Mouse (Mus musculus) hindbrain, embryonic 11.5 days (tissue): Measurements from ENCODE around the gene Mob3b. TPM values are rescaled to one million over a fixed set of nuclear protein-coding genes. Genes with fewer than 3 reads are reported as not detected.
"Not testable (repeated sequence)": the region's sequence is repeated elsewhere in the genome, so short reads cannot be mapped to it uniquely, and the experiment has no call there.

ENCODE experiments used
- ATAC-seq: fragments of 200-750 bp; cut with Nextera tagmentation; 2 replicates; pipeline ENCODE4 v1.8.0; 2017; ENCODE audit warnings: mild to moderate bottlenecking, moderate TSS enrichment, moderate library complexity; ENCODE audit not compliant: low FRiP score
- DNase-seq: peaks from one replicate; pipeline ENCODE4 v3.0.0-alpha.2; 2015; ENCODE audit warnings: low spot score
- H3K27ac ChIP-seq: fragments of 300-500 bp; sonication (generic); 2 replicates; pipeline ENCODE4 v1.5.1; 2014; ENCODE audit warnings: mild to moderate bottlenecking, low read depth, low read length
- H3K27me3 ChIP-seq: fragments of 300-500 bp; sonication (generic); 2 replicates; pipeline ENCODE4 v1.6.1; 2014; ENCODE audit warnings: mild to moderate bottlenecking, low read length, moderate library complexity, mixed read lengths; ENCODE audit not compliant: control insufficient read depth, insufficient read depth
- H3K36me3 ChIP-seq: fragments of 300-500 bp; sonication (generic); 2 replicates; pipeline ENCODE4 v1.6.1; 2014; ENCODE audit warnings: mild to moderate bottlenecking, low read length, moderate library complexity, mixed read lengths; ENCODE audit not compliant: control insufficient read depth, insufficient read depth
- H3K4me1 ChIP-seq: fragments of 300-500 bp; sonication (generic); replicated peaks from 2 replicates; pipeline ENCODE4 v1.6.1; 2014; ENCODE audit warnings: low read length, mixed read lengths; ENCODE audit not compliant: control insufficient read depth, insufficient read depth
- H3K4me2 ChIP-seq: fragments of 300-500 bp; sonication (generic); replicated peaks from 2 replicates; pipeline ENCODE4 v1.6.1; 2014; ENCODE audit warnings: mild to moderate bottlenecking, low read depth, low read length
- H3K4me3 ChIP-seq: fragments of 300-500 bp; sonication (generic); 2 replicates; pipeline ENCODE4 v1.5.1; 2014; ENCODE audit warnings: low read depth, low read length
- H3K9ac ChIP-seq: fragments of 300-500 bp; sonication (generic); 2 replicates; pipeline ENCODE4 v1.6.1; 2014; ENCODE audit warnings: low read depth, low read length
- H3K9me3 ChIP-seq: fragments of 300-500 bp; sonication (generic); 2 replicates; pipeline ENCODE4 v1.6.1; 2016; ENCODE audit warnings: low read length; ENCODE audit not compliant: control insufficient read depth
- WGBS: fragments of 180-500 bp; shearing (Covaris S2); extraction: QIAGEN DNeasy Blood & Tissue Kit; methylation state at CpG from one replicate; pipeline ENCODE4 v1.1.7; 2014; 5-methylcytosine and 5-hydroxymethylcytosine counted together
- polyA plus RNA-seq: library from polyadenylated mRNA; unstranded; fragments of >200 nt; fragmentation: Nextera tagmentation; extraction: Ambion mirVana; gene quantifications from 2 replicates; pipeline ENCODE4 v1.2.1, GENCODE M21; 2014

The Mob3b gene
- polyA plus RNA-seq, 1 experiment from 2014 or later: 14.5 TPM

GRCm38 (mm10) chr4:34947181-34947580 lies 210.1 kb downstream of the Mob3b start:
- no peaks in the 10 kb centered on the region for H3K36me3 ChIP-seq
- H3K4me2 ChIP-seq: no peak overlapping the region
- H3K4me1 ChIP-seq: no peaks in the 10 kb centered on the region
- H3K9me3 ChIP-seq: no peaks in the 10 kb centered on the region
- H3K4me3 ChIP-seq: no peak overlapping the region
- no peak for ATAC-seq
- no peaks in the 10 kb centered on the region for H3K27me3 ChIP-seq
- DNase-seq: no peak
- no peak overlapping the region for H3K27ac ChIP-seq
- H3K9ac ChIP-seq: no peak overlapping the region

DNA sequence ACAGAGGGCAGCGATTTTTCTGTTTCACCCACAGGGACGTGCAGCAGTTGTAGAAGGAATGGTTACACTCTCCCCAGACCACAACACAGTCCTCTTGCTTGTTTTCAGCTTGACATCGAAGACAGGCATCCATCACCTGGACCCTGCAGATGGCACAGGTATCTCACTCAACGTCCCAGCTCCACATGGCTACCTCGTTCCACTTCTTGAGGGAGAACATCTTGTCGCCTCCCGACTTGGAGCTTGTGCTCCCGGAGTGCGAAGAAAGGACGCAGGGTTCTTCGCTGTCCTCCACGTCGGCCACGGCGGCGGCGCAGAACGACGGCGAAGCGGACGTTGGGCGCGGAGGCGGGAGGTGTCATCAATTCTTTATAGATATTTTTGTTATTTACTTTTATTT lies 216.2 kb downstream of the Mob3b start:
- ATAC-seq: no peak
- H3K9me3 ChIP-seq: no peaks in the 10 kb centered on the region
- no peak overlapping the region for H3K27ac ChIP-seq
- no peak overlapping the region for H3K9ac ChIP-seq
- no peaks in the 10 kb centered on the region for H3K4me1 ChIP-seq
- DNase-seq: no peak
- no peak overlapping the region for H3K4me2 ChIP-seq
- H3K36me3 ChIP-seq: no peaks in the 10 kb centered on the region
- H3K27me3 ChIP-seq: no peaks in the 10 kb centered on the region
- WGBS: 92% methylated on average over 25 of the region's 25 CpGs
- H3K4me3 ChIP-seq: no peak overlapping the region

GRCm38 (mm10) chr4:34928386-34928785 lies 228.9 kb downstream of the Mob3b start:
- not testable (repeated sequence) for H3K4me2 ChIP-seq, H3K36me3 ChIP-seq, H3K27me3 ChIP-seq, H3K4me1 ChIP-seq, ATAC-seq, H3K9ac ChIP-seq, H3K27ac ChIP-seq, DNase-seq, H3K9me3 ChIP-seq, H3K4me3 ChIP-seq
- 85% methylated on average over 7 of the region's 7 CpGs for WGBS

DNA sequence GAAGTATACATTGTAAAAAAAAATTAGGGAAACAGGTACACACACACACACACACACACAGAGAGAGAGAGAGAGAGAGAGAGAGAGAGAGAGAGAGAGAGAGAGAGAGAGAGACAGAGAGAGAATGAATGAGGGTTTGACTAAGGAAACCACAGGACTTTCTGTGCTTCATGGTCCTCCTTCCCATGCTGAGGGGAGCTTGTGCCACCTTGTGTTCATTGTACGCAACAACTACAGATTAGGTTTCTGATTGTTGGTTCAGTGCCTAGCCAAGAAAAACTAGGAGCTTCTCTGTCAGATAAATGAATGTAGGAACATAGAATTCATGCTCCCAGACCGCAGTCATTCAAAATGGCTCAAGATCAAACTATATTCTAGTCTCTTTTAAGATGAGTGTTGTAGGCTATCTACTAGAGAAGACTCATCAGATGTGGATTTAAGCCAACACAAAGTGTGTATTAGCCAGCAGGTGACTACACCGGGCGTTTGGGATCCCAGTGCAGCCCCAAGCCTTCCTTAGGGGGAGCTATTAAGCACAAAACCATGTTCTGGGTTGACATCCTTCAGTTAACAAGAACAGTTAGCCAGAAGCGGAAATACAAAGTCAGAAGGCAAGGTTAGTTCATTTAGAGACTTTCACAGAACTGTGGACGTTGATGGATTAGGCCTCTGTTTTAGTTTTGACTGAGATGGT lies 235.0 kb downstream of the Mob3b start:
- H3K4me2 ChIP-seq: no peak overlapping the region
- no peaks in the 10 kb centered on the region for H3K9me3 ChIP-seq
- DNase-seq (peak; percentile 62), ATAC-seq (peak; percentile 68; the same call in 1 of the 2 replicates)
- no peak overlapping the region for H3K27ac ChIP-seq
- no peaks in the 10 kb centered on the region for H3K27me3 ChIP-seq
- H3K4me1 ChIP-seq: no peaks in the 10 kb centered on the region
- 71% methylated on average over 6 of the region's 6 CpGs for WGBS
- no peaks in the 10 kb centered on the region for H3K36me3 ChIP-seq
- no peak overlapping the region for H3K4me3 ChIP-seq
- no peak overlapping the region for H3K9ac ChIP-seq

- ATAC-seq (no peak), DNase-seq (no peak)
- WGBS: 63% methylated on average over 7 of the region's 7 CpGs
Observed at GRCm38 (mm10) chr4:34917400-34917799, 239.9 kb downstream of the Mob3b start.

GRCm38 (mm10) chr4:34912171-34912570 lies 245.1 kb downstream of the Mob3b start:
- DNase-seq (no peak), ATAC-seq (no peak)
- no peak overlapping the region for H3K27ac ChIP-seq
- no peaks in the 10 kb centered on the region for H3K27me3 ChIP-seq
- H3K4me3 ChIP-seq: no peak overlapping the region
- WGBS: 81% methylated on average over 3 of the region's 3 CpGs
- no peaks in the 10 kb centered on the region for H3K9me3 ChIP-seq
- no peaks in the 10 kb centered on the region for H3K36me3 ChIP-seq
- no peak overlapping the region for H3K9ac ChIP-seq
- H3K4me2 ChIP-seq: no peak overlapping the region
- H3K4me1 ChIP-seq: no peaks in the 10 kb centered on the region

More at GRCm38 (mm10) chr4:34917400-34917799, 239.9 kb downstream of the Mob3b start:
- no peaks in the 10 kb centered on the region for H3K27me3 ChIP-seq
- H3K4me1 ChIP-seq: no peaks in the 10 kb centered on the region
- H3K9me3 ChIP-seq: no peaks in the 10 kb centered on the region
- H3K4me3 ChIP-seq: no peak overlapping the region
- no peak overlapping the region for H3K9ac ChIP-seq
- H3K27ac ChIP-seq: no peak overlapping the region
- no peak overlapping the region for H3K4me2 ChIP-seq
- no peaks in the 10 kb centered on the region for H3K36me3 ChIP-seq

GRCm38 (mm10) chr4:34911401-34911800 lies 245.9 kb downstream of the Mob3b start:
- Histone ChIP-seq H3K9ac (no peak overlapping the region), H3K4me1 (no peaks in the 10 kb centered on the region), H3K27me3 (no peaks in the 10 kb centered on the region), H3K4me2 (no peak overlapping the region), H3K36me3 (no peaks in the 10 kb centered on the region), H3K27ac (no peak overlapping the region), H3K9me3 (no peaks in the 10 kb centered on the region), H3K4me3 (no peak overlapping the region)
- ATAC-seq: no peak
- no peak for DNase-seq
- WGBS: 68% methylated on average over 3 of the region's 3 CpGs

- no peak for ATAC-seq
Observed at GRCm38 (mm10) chr4:34908127-34908526, 249.2 kb downstream of the Mob3b start.

DNA sequence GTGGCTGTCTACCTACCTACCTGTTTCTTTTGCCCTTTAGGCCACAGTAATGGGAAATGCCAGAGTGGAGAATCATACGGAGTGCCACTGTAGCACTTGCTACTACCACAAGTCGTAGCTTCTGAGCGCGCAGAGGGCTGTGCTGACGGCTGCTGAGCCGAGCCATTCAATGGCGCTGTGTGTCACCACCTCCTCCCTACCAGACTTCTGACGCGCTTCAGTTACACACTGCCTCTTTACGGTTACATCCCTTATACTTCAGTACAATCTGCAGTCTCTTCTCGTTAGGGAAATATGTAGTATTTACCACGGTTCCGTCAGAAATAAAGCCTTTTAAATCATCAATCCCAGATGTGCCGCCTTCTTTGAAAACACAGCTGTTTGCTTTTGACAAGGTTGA lies 250.3 kb downstream of the Mob3b start:
- 54% methylated on average over 14 of the region's 14 CpGs for WGBS
- H3K36me3 ChIP-seq: no peaks in the 10 kb centered on the region
- no peak overlapping the region for H3K27ac ChIP-seq
- H3K9me3 ChIP-seq: no peaks in the 10 kb centered on the region
- DNase-seq (no peak), ATAC-seq (no peak)
- H3K4me2 ChIP-seq: no peak overlapping the region
- H3K27me3 ChIP-seq: no peaks in the 10 kb centered on the region
- no peak overlapping the region for H3K9ac ChIP-seq
- no peaks in the 10 kb centered on the region for H3K4me1 ChIP-seq
- H3K4me3 ChIP-seq: no peak overlapping the region

More at GRCm38 (mm10) chr4:34908127-34908526, 249.2 kb downstream of the Mob3b start:
- no peak overlapping the region for H3K4me2 ChIP-seq
- no peak overlapping the region for H3K9ac ChIP-seq
- no peaks in the 10 kb centered on the region for H3K4me1 ChIP-seq
- no peaks in the 10 kb centered on the region for H3K27me3 ChIP-seq
- DNase-seq: no peak
- no peaks in the 10 kb centered on the region for H3K36me3 ChIP-seq
- no peak overlapping the region for H3K4me3 ChIP-seq
- WGBS: 94% methylated on average over 7 of the region's 7 CpGs
- H3K27ac ChIP-seq: no peak overlapping the region
- H3K9me3 ChIP-seq: no peaks in the 10 kb centered on the region
